Mouse (Mus musculus) frontal cortex, adult 2 months (tissue): ENCODE data around the gene Foxi3. TPM values are rescaled to one million over a fixed set of nuclear protein-coding genes. Genes with fewer than 3 reads are reported as not detected.
A peak's percentile ranks its signal among the peaks of the same experiment; 100 is the strongest.

ENCODE experiments used
- DNase-seq, 2 experiments: peaks; one replicate each; pipeline ENCODE4 v3.0.0; 2022; ENCODE audit warnings: low spot score in 1 of 2; ENCODE audit errors: extremely low spot score in 1 of 2
- polyA plus RNA-seq: library from polyadenylated mRNA; depleted of rRNA; stranded (reverse); fragments of >200 nt; gene quantifications from 2 replicates; pipeline ENCODE4 v1.2.3, GENCODE M21; 2012; rRNA removed

The Foxi3 gene
- not detected in 2 replicates for polyA plus RNA-seq

DNA sequence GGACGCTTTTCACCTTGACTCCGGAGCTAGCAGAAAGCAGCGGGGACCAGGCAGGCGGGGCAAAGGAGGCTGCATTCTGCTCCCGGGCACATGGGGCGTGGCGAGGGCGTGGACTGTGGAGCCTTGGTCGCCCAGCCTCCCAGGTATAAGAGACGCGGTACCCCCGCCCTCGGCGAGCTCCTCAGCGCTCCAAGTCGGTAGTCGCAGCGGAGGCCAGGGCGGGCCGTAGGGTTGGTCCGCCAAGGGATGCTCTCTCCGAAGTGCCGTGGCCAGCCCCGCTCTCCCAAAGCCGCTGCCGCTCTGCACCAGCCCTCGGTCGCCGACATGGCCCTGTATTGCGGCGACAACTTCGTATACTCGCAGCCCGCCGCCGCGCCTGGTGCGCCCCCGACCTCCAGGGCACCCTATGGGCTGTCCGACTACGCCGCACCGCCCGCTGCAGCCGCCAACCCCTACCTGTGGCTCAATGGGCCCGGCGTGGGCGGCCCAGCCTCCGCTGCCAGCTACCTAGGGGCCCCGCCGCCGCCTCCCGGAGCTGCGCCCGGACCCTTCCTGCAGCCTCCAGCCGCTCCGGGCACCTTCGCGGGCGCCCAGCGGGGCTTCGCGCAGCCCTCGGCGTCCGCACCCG, at the start of gene Foxi3:
Gene Foxi3, plus strand, starts transcription at position 247 of the 628 bp plus-strand sequence.
- peak in 1 of 2 experiments; percentile 2 for DNase-seq

DNA sequence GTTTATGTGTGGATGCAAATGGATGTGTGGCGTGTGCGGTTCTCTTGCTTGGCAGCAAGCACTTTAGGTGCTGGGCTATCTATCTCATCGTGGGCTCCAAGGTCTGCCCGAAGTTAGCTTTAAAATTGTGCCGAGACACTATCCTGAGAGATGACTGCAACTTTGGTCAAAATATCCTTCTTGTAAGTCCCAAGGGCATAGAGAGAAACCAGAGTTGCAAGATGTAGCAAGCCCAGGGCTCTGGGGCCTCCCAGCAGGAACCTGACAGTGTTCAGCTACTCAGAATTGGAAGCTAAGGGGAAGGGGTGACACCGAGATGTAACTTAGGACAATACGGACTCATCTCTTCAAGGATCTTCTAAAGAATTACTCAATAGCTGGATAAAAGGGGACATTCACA, 46.8 kb upstream of the Foxi3 start:
- DNase-seq: no peak

DNA sequence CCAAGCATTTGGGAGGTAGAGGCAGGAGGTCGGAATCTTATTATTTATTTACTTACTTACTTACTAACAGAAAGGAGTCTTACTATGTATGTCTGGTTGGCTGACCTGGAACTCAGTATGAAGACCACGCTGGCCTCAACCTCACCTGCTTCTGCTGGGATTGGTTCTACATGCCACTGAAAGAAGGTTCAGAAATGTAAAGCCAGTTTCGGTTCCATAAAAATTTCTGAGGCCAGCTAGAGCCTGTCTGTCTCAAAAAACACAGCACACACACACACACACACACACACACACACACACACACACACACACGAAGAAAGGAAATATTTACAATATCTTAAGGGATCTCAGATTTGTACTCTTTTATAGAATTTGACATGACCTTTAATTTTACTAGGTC, 46.0 kb upstream of the Foxi3 start:
- no peak for DNase-seq

- peak in 1 of 2 experiments; percentile 41 for DNase-seq
Measured at GRCm38 (mm10) chr6:70911668-70912395, 44.5 kb upstream of the Foxi3 start.

DNA sequence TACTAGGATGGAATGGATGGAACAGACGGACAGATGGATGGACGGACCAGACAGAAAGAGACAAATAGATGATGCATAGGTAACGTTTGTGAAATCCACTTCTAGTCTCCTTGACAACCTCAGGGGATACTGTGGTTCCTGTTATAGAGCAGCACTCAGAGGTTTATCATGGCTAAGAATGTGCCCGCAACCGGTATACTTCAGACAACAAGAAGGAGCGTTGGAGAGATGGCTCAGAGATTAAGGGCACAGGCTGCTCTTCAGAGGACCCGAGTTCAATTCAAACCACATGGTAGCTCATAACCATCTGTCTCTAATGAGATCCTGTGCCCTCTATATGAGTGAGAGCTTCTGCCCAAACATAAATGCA, 44.0 kb upstream of the Foxi3 start:
- no peak for DNase-seq

GRCm38 (mm10) chr6:70918827-70919226, 37.5 kb upstream of the Foxi3 start, which contains the start of gene Tex37:
Gene Tex37 (minus strand): TSS chr6:70918927.
- no peak for DNase-seq

- DNase-seq: peak in 1 of 2 experiments; percentile 69
Measured at GRCm38 (mm10) chr6:70921274-70922074, 34.9 kb upstream of the Foxi3 start.

DNA sequence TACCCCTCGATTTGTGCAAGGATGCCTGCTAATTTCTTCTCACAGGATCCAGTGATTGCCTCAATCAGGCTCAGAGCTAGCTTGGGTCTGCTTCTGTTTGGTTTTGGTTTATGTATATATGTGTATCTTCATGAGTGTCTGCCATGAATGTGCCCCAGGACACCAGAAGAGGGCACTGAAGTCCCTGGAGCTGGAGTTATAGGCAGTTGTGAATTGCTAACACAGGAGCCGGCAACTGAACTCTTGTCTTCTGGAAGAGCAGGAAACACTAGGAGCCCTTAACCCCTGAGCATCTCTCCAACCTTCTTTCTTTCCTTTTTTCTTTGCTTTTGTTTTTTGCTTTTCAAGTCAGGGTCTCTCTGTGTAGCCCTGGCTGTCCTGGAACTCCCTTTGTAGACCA, 24.5 kb upstream of the Foxi3 start:
- DNase-seq: no peak

GRCm38 (mm10) chr6:70953274-70953673, 3.1 kb upstream of the Foxi3 start:
- no peak for DNase-seq

GRCm38 (mm10) chr6:70954040-70954439, 2.3 kb upstream of the Foxi3 start:
- DNase-seq: peak; percentile 2 to 45

- DNase-seq: peak in 1 of 2 experiments; percentile 7
Measured at GRCm38 (mm10) chr6:70955291-70955800, 985 bp upstream of the Foxi3 start.

- peak in 1 of 2 experiments; percentile 2 for DNase-seq
Measured at GRCm38 (mm10) chr6:70955841-70956240, 490 bp upstream of the Foxi3 start.

- peak in 1 of 2 experiments; percentile 7 for DNase-seq
Measured at GRCm38 (mm10) chr6:70956936-70957335, 605 bp downstream of the Foxi3 start.

DNA sequence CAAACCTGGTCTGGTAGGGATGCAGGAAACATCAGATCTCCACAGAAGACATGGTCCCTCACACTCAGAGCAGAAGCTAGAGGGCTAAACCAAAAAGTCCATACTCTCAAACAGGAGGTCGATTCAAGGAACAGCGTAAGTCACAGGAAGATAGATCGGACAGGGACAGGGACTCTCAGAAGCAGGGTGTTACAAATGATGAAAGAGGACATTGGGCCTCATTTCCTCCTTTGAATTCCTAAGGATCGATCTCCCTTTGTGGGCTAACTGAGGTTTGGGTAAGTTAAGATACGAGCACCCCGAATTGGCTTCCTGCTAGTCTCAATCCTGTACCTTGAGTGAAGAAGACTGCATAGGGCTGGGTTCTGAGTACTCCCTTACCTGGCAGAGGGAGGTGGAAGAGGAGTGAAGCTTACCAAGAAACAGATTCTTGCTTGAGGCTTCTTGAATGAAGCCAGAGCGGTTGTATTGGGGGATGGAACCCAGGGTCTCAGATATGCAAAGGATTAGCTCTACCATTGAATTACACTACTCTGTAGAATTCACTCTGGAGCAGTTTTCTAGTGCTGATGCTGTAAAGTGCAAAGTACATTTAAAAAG, 1.1 kb downstream of the Foxi3 start:
- DNase-seq: no peak

DNA sequence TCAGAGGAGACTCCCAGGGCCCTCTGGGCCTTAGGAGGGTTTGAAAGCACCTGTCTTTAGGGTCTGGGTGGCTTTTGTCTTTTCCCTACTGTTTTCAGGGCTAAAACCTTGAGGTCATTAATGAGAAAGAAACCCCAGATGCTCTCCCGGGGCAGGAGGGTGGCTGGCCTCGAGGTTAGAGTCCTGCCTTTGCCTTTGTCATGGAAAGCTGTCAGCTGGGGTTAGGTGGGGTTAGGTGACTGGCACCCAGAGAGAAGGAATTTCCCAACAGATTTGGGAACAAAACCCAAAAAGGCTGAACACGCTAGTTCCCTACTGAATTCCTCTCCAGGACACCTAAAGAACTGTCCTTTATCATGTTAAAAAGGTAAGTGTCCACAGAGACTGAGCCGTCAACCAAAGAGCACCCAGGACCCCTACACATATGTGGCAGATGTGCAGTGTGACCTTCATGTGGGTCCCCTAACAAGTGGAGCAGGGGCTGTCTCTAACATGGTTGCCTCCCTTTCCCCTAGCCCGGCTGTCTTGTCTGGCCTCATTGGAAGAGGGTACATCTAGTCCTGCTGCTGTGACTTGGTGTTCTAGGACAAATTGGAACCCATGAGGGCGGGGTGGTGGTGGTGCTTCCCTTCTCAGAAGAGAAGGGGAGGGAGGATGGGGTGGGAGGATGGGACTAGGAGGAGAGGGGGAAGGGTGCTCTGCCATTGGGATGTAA, 7.9 kb downstream of the Foxi3 start:
- DNase-seq: no peak

DNA sequence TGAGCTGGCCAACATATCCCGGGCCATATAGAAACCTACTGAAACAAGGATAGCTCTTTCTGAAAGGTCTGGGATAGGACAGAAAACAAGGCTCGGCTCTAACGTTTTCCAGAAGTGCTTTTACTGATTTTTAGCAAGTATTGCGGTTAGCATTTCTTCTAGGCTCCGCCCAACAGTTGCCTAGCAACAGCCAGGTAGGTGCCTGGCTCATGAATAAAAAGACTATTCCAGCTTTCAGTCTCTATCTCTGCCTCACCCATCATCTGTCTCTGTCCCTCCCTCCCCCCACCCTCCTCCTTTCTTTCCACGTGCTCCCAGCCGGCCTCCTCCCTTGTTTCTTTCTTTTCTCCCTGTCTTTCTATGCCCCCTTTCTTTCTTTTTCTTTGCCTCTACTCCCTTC, 9.4 kb downstream of the Foxi3 start:
- no peak for DNase-seq

DNA sequence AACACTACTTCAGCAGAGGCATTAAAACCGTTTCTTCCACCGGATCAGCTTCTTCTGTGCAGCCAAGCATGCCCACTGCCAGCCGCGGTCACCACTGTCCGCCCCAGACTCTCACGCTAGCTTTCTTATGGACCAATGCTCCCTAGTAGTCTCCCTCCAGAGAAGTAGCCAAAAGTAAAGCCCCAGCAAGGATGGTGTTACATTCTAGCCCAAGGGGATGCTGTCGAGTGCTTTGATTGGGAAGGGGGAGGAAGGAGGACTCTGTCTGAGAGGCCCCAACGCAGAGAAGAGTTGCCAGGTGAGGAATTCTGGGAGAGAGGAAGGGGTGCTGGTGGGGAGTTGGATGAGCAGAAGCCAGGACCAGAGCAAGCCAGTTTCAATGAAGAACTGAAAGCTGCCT, 11.1 kb downstream of the Foxi3 start:
- DNase-seq: no peak

DNA sequence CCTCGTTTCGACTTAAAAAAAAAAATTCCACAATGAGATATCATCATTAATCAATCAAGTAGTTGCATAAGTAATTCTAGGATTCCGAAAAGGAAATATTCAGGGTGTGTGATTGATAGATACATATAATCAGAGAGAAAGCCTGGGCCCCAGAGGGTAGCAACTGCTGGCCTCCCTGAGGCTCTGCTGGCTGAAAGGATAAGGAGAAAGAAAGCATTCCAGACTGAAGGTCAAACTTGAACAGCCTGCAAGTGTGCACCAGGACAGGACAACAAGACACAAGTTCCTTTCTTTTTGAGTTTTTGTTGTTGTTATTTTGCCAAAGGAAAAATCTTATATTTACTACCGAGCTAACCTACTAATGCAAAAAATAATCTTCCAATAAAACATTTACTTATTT, 12.0 kb downstream of the Foxi3 start:
- no peak for DNase-seq

DNA sequence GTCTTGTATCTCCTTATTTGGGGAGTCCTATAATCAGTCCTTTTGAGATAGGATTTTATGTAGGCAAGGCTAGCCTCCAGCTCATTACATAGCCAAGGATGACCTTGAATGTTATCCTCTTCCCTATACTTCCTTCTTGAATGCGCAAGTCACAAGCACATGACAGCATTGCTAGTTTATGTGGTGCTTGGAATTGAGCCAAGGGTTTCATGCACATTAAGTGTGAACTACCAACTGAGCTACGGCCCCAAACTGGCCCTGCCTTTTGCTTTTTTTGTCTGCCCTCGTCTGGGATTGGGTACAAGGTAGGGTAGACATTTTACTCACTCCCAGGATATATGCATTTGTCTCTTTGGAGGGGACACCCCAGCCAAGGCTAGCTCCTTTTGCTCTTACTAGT, 16.7 kb downstream of the Foxi3 start:
- no peak for DNase-seq

- no peak for DNase-seq
Measured at GRCm38 (mm10) chr6:70981036-70981435, 24.7 kb downstream of the Foxi3 start.
